Mouse (Mus musculus) forebrain, embryonic 11.5 days (tissue): Measurements from ENCODE around the gene Zfp318. TPM values are rescaled to one million over a fixed set of nuclear protein-coding genes. Genes with fewer than 3 reads are reported as not detected.
A peak's percentile ranks its signal among the peaks of the same experiment; 100 is the strongest.

Experiments used
- ATAC-seq: fragments of 200-750 bp; cut with Nextera tagmentation; replicated peaks from 2 replicates; pipeline ENCODE4 v1.8.0; 2017; ENCODE audit warnings: moderate TSS enrichment; ENCODE audit not compliant: low FRiP score
- DNase-seq: peaks from one replicate; pipeline ENCODE4 v3.0.0-alpha.2; 2017; ENCODE audit warnings: low spot score
- H3K27ac ChIP-seq: fragments of 300-500 bp; sonication (generic); 2 replicates; pipeline ENCODE4 v1.5.1; 2014; ENCODE audit warnings: low read depth, low read length
- H3K27me3 ChIP-seq: fragments of 300-500 bp; sonication (generic); 2 replicates; pipeline ENCODE4 v1.6.1; 2014; ENCODE audit warnings: mild to moderate bottlenecking, low read length, mixed read lengths; ENCODE audit not compliant: control insufficient read depth, insufficient read depth
- H3K36me3 ChIP-seq: fragments of 300-500 bp; sonication (generic); 2 replicates; pipeline ENCODE4 v1.6.1; 2014; ENCODE audit warnings: mild to moderate bottlenecking, low read length, moderate library complexity, mixed read lengths; ENCODE audit not compliant: control insufficient read depth, insufficient read depth
- H3K4me1 ChIP-seq: fragments of 300-500 bp; sonication (generic); replicated peaks from 2 replicates; pipeline ENCODE4 v1.6.1; 2014; ENCODE audit warnings: low read length, mixed read lengths; ENCODE audit not compliant: control insufficient read depth, insufficient read depth
- H3K4me2 ChIP-seq: fragments of 300-500 bp; sonication (generic); 2 replicates; pipeline ENCODE4 v1.6.1; 2014; ENCODE audit warnings: low read depth, mild to moderate bottlenecking, low read length, moderate library complexity, mixed read lengths; ENCODE audit not compliant: severe bottlenecking
- H3K4me3 ChIP-seq: fragments of 300-500 bp; sonication (generic); 2 replicates; pipeline ENCODE4 v1.5.1; 2014; ENCODE audit warnings: low read depth, low read length
- H3K9ac ChIP-seq: fragments of 300-500 bp; sonication (generic); 2 replicates; pipeline ENCODE4 v1.6.1; 2014; ENCODE audit warnings: low read length
- H3K9me3 ChIP-seq: fragments of 300-500 bp; sonication (generic); 2 replicates; pipeline ENCODE4 v1.6.1; 2016; ENCODE audit warnings: low read length, mixed read lengths; ENCODE audit not compliant: control insufficient read depth
- WGBS: fragments of 180-500 bp; shearing (Covaris S2); extraction: QIAGEN DNeasy Blood & Tissue Kit; methylation state at CpG from one replicate; pipeline ENCODE4 v1.1.7; 2014; 5-methylcytosine and 5-hydroxymethylcytosine counted together
- polyA plus RNA-seq: library from polyadenylated mRNA; unstranded; fragments of >200 nt; fragmentation: Nextera tagmentation; extraction: Ambion mirVana; gene quantifications from 2 replicates; pipeline ENCODE4 v1.2.1, GENCODE M21; 2014

Zfp318 gene
- polyA plus RNA-seq, 1 experiment from 2014 or later, result 17.0 TPM

- peaks cover 29% of the 10 kb centered on the region for H3K4me1 ChIP-seq
- H3K9ac ChIP-seq, result peak overlapping the region; percentile 52
Measured at GRCm38 (mm10) chr17:46454539-46454938, 71.0 kb downstream of the Zfp318 start.

GRCm38 (mm10) chr17:46455110-46455691 is 71.7 kb downstream of the Zfp318 start:
- H3K27me3 ChIP-seq, result peaks cover 27% of the 10 kb centered on the region
- no peak overlapping the region for H3K27ac ChIP-seq
- no peaks in the 10 kb centered on the region for H3K36me3 ChIP-seq
- no peaks in the 10 kb centered on the region for H3K9me3 ChIP-seq
- H3K4me2 ChIP-seq, result peak overlapping the region; percentile 71
- ATAC-seq (peak; percentile 61), DNase-seq (peak; percentile 82)
- peak overlapping the region; percentile 33 for H3K4me3 ChIP-seq
- H3K4me1 ChIP-seq, result peaks cover 29% of the 10 kb centered on the region
- H3K9ac ChIP-seq, result peak overlapping the region; percentile 52
- WGBS, result under 1% methylated on average over 33 of the region's 33 CpGs

More at GRCm38 (mm10) chr17:46454539-46454938, 71.0 kb downstream of the Zfp318 start:
- ATAC-seq (no peak), DNase-seq (no peak)
- Histone ChIP-seq H3K36me3 (no peaks in the 10 kb centered on the region), H3K9me3 (no peaks in the 10 kb centered on the region), H3K27ac (no peak overlapping the region), H3K4me2 (peak overlapping the region; percentile 71), H3K27me3 (peaks cover 25% of the 10 kb centered on the region), H3K4me3 (peak overlapping the region; percentile 33)
- WGBS, result 3% methylated on average over 9 of the region's 9 CpGs

- 19% methylated on average over 10 of the region's 10 CpGs for WGBS
- no peaks in the 10 kb centered on the region for H3K36me3 ChIP-seq
- ATAC-seq (no peak), DNase-seq (no peak)
- H3K27me3 ChIP-seq, result peaks cover 37% of the 10 kb centered on the region
- H3K27ac ChIP-seq, result no peak overlapping the region
- H3K4me3 ChIP-seq, result no peak overlapping the region
- no peaks in the 10 kb centered on the region for H3K9me3 ChIP-seq
- no peak overlapping the region for H3K4me2 ChIP-seq
- H3K9ac ChIP-seq, result no peak overlapping the region
- peaks cover 33% of the 10 kb centered on the region for H3K4me1 ChIP-seq
Measured at GRCm38 (mm10) chr17:46457791-46458190, 74.3 kb downstream of the Zfp318 start.

- DNase-seq, result no peak
- Histone ChIP-seq H3K4me1 (peaks cover 29% of the 10 kb centered on the region), H3K4me2 (no peak overlapping the region), H3K36me3 (no peaks in the 10 kb centered on the region), H3K9ac (no peak overlapping the region), H3K27me3 (peaks cover 33% of the 10 kb centered on the region), H3K9me3 (no peaks in the 10 kb centered on the region), H3K4me3 (no peak overlapping the region), H3K27ac (no peak overlapping the region)
- WGBS, result 47% methylated on average over 3 of the region's 3 CpGs
- ATAC-seq, result no peak
Measured at GRCm38 (mm10) chr17:46458439-46458838, 74.9 kb downstream of the Zfp318 start.

- peak overlapping the region; percentile 23; the same call in 1 of the 2 replicates for H3K9ac ChIP-seq
- peak overlapping the region; percentile 38 for H3K4me2 ChIP-seq
- H3K27ac ChIP-seq, result no peak overlapping the region
- DNase-seq (no peak), ATAC-seq (no peak)
- H3K9me3 ChIP-seq, result no peaks in the 10 kb centered on the region
- H3K4me3 ChIP-seq, result peak overlapping the region; percentile 6; the same call in 1 of the 2 replicates
- 3% methylated on average over 32 of the region's 32 CpGs for WGBS
- H3K36me3 ChIP-seq, result no peaks in the 10 kb centered on the region
- H3K27me3 ChIP-seq, result peaks cover 26% of the 10 kb centered on the region
- peaks cover 10% of the 10 kb centered on the region for H3K4me1 ChIP-seq
Measured at GRCm38 (mm10) chr17:46460673-46461072, 77.1 kb downstream of the Zfp318 start.

- Histone ChIP-seq H3K27ac (no peak overlapping the region), H3K4me3 (no peak overlapping the region), H3K36me3 (no peaks in the 10 kb centered on the region), H3K27me3 (peaks cover 20% of the 10 kb centered on the region), H3K4me2 (no peak overlapping the region; the same call in 1 of the 2 replicates), H3K4me1 (peaks cover 4% of the 10 kb centered on the region; the same call in 1 of the 2 replicates), H3K9ac (peak overlapping the region; percentile 23), H3K9me3 (no peaks in the 10 kb centered on the region)
- ATAC-seq (no peak), DNase-seq (no peak)
- 18% methylated on average over 8 of the region's 8 CpGs for WGBS
Measured at GRCm38 (mm10) chr17:46461347-46461746, 77.8 kb downstream of the Zfp318 start.

GRCm38 (mm10) chr17:46462226-46462625 is 78.7 kb downstream of the Zfp318 start:
- H3K4me3 ChIP-seq, result no peak overlapping the region
- peaks cover 3% of the 10 kb centered on the region; the same call in 1 of the 2 replicates for H3K36me3 ChIP-seq
- ATAC-seq (no peak), DNase-seq (no peak)
- WGBS, result 87% methylated on average over 5 of the region's 5 CpGs
- H3K9me3 ChIP-seq, result no peaks in the 10 kb centered on the region
- H3K27ac ChIP-seq, result no peak overlapping the region
- H3K9ac ChIP-seq, result no peak overlapping the region
- H3K4me2 ChIP-seq, result no peak overlapping the region
- peaks cover 4% of the 10 kb centered on the region; the same call in 1 of the 2 replicates for H3K4me1 ChIP-seq
- peaks cover 19% of the 10 kb centered on the region for H3K27me3 ChIP-seq

- no peak for DNase-seq
- no peak overlapping the region for H3K4me2 ChIP-seq
- WGBS, result 85% methylated on average over 9 of the region's 9 CpGs
- H3K36me3 ChIP-seq, result peaks cover 3% of the 10 kb centered on the region; the same call in 1 of the 2 replicates
- H3K27me3 ChIP-seq, result no peaks in the 10 kb centered on the region
- no peaks in the 10 kb centered on the region for H3K9me3 ChIP-seq
- no peak overlapping the region for H3K27ac ChIP-seq
- no peak for ATAC-seq
- H3K4me1 ChIP-seq, result no peaks in the 10 kb centered on the region
- no peak overlapping the region for H3K9ac ChIP-seq
- H3K4me3 ChIP-seq, result no peak overlapping the region
Measured at GRCm38 (mm10) chr17:46467830-46468229, 84.3 kb downstream of the Zfp318 start.
